Mouse (Mus musculus): ENCODE data around the gene Grin3b.

DNA sequence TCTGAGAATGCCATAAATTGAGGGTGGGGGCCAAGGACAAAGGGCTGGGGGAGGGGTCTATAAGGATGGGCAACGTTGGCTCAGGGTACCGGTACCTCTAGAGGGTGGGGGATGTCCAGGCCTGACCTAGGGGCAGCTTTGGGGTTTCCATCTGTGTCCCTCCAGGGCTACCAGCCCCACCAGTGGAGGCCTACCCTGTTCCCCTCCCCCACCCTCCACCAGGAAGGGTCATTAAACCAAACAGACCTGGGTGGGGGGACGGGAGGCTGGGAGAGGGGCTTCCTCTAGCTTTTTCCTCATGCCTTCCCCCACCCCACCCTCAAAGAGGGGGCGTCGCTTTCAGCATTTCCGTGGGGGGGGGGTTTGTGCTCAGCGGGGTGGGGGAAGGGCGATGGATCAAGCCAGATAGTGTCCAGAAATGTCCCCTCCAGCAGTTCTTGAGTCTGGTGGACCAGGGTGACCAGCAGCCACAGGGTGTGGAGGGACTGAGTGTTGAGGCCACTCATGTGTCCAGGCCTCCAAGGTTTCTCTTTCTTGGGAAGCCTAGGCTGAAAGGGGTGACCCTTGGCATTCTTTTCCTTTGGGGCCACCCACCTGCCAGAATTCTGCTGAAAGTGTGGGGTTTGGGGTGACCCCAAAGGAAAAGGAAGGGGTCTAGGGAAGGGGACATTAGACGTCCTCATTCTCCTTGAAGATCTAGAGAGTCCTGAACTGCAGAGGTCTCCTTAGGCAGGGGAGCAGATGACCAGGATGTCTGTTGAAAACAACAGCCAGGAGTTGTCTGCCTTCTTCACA, 41.4 kb upstream of the Grin3b start:
- TF ChIP-seq CTCF (IDR thresholded peaks at IDR 0.05) = no peak
- TF ChIP-seq EP300 (IDR thresholded peaks at IDR 0.05) = no peak

Data from lung, postnatal 0 days (tissue).